Mouse (Mus musculus) gastrocnemius, adult 8-10 months (tissue): ENCODE data around the gene Ctsg. TPM values are rescaled to one million over a fixed set of nuclear protein-coding genes. Genes with fewer than 3 reads are reported as not detected.
"Not testable (repeated sequence)": the region's sequence is repeated elsewhere in the genome, so short reads cannot be mapped to it uniquely, and the experiment has no call there.

ENCODE experiments used
- DNase-seq, 2 experiments: peaks; one replicate each; pipeline ENCODE4 v3.0.0; 2022; ENCODE audit warnings: low spot score in 2 of 2
- total RNA-seq, 4 experiments: library from RNA; stranded (reverse); gene quantifications; 2 replicates each; pipeline ENCODE4 v1.2.4; 2022

Gene Ctsg
- not detected for total RNA-seq

DNA sequence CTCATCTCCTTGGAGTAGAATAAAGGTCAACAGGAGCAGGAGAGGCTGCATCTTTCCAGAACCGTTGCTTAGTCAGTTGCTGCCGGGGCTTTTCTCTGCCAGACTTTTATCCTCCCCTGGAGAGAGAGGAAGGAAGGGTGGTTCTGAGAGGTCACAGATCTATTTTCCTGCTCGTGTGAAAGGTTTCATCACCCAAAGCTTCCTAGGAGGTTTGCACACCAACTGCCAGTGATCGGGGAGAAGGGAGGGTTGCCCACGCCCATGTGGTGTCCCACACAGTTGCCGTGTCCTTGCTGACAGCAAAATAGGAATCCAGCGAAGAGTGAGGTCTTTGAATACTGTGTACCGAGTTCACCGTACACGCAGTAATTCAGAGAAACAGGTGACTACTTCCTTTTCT lies at the start of gene Ctsg:
Ctsg (minus strand) TSS at position 189 of the 400 bp plus-strand sequence.
- DNase-seq, result no peak

DNA sequence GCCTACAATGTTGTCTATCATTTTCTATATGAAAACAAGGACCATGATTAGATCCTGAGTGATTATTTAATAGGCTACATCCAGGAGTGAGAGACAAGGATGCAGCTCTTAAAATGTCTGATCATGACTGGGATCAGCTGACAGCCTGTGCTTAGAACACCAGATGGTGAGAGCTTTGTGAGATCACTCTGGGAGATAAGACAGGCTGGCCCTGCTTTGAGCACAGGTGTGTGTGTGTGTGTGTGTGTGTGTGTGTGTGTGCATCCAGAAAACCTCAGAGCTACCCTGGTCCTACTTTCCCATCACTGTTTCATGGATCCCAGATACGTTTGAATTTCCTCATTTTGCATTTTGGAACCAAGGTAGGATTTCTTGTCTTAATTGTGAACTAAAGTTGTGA lies 31.3 kb upstream of the Ctsg start:
- DNase-seq, result not testable (repeated sequence)

- DNase-seq, result not testable (repeated sequence)
Measured at GRCm38 (mm10) chr14:56132508-56132907, 30.1 kb upstream of the Ctsg start, which contains the start of gene Gzmd. Gene Gzmd, minus strand, starts transcription at chr14:56132608.

DNA sequence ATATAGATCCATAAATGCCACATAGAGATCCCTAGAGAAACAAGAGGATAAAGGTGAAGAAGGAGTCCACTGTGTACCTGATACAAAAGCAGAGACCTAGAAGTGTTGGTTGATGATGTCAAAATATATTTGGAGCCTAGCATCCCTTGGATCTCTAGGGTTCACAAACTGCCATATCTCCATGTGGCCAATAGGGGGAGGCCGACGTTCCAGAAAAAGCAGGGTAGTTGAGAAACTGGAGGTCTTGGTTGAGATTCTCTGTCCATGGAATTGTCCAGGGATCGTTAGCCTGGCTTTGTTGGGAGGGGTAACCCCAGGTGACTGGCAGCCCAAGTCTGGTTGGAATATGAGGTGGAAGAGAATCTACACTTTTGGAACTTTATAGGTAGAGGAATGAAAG lies 26.0 kb upstream of the Ctsg start:
- no peak for DNase-seq

DNA sequence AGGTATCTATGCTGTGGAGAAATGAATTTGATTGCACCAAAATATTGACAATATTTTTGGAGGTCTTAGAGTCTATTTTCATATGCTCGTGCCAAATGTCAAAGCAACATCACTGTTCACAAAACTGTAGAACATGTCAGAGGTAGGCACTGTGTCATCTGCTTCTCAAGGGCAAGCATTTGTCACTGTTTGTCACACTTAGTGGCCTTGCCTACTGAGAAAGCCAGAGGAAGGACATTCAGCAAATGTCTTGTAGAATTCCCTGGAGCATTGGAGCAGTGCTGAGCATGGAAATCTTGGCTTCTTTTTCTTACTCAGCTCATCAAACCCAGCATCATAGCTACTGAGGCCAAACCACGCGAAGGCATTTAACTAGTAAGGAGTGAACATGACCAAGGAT lies 21.1 kb upstream of the Ctsg start:
- DNase-seq, result no peak

- DNase-seq, result no peak
Measured at GRCm38 (mm10) chr14:56120525-56120924, 18.2 kb upstream of the Ctsg start, which contains the start of gene Gzme. Gene Gzme, minus strand, starts transcription at chr14:56120625.

DNA sequence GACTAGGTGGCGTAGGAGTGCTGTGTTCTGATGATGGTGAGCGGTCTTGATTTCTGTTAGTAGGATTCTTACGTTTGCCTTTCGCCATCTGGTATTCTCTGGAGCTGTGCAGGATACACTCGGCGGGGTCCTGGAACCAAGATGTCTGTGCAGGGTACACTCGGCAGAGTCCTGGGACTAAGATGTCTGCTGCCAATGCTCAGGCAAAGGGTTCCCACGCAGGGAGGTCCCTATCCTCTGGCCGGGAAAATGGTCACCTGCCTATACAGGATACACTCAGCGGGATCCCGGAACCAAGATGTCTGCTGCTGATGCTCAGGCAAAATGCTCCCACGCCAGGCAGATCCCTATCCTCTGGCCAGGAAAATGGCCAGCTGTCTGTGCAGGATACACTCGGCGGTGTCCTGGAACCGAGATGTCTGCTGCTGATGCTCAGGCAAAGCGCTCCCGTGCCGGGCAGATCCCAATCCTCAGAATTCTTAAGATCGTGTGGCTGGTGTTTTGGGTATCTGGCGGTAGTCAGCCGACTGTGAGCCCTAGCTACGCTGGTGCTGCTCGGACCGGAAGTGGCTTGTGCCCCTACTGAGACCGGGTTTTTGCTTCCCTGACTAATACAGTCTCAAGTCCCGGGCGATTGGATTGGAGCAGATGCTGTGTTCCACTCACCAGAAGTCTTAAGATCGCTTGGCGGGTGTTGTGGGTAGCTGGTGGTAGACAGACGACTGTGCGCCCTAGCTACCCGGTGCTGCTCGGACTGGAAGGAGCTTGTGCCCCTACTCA lies 13.3 kb upstream of the Ctsg start:
- DNase-seq, result not testable (repeated sequence)

- no peak for DNase-seq
Measured at GRCm38 (mm10) chr14:56105447-56106180, 3.2 kb upstream of the Ctsg start.

- no peak for DNase-seq
Measured at GRCm38 (mm10) chr14:56105016-56105415, 2.6 kb upstream of the Ctsg start.

DNA sequence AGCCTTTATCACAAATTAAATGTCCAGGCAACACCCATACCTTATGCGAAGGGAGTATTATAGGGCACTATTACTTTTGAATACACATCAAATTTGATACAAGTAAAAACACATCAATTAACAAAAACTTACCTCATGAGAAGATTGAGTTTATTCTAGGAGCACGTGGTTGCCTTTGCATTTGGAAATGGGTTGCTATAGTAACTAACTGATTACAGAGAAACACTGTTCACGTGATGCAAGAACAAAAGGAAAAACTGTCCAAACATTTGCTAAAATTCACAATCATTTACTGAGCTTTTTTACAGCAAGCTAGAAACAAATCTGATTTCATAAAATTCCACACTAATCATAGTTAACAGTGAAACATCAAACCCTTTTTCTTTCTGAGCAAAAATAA lies 1.1 kb upstream of the Ctsg start:
- DNase-seq, result no peak

DNA sequence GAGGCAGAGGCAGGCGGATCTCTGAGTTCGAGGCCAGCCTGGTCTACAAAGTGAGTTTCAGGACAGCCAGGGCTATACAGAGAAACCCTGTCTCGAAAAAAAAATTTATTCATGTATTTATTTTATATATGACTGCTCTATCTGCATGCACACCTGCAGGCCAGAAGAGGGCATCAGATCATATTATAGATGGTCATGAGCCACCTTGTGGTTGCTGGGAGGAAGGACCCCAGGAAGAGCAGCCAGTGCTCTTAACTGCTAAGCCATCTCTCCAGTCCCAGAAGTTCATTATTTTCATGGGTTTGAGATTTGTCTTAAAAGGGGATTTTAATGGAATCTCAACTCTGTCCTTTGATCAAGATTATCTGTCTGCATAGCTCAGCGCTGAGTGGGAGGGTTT lies 3.4 kb downstream of the Ctsg start:
- no peak for DNase-seq

DNA sequence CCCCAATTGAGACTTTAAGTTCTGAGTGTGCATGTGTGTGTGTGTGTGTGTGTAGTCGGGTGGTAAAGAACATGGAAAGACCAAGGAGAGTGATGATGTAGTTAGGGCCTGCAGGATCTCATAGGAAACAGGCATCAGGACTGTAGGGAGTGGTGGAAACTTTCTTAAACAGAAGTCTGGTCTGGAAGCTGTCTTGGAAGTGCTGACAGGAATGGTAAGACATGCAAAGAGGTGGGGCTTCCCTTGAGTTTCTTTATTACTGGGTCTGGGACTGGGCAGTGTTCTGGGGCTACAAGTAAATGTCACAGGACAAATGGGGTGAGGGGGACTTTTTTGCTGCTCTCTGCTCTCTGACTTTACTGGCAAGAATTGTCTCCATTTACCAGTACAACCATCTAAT lies 4.8 kb downstream of the Ctsg start:
- no peak for DNase-seq

GRCm38 (mm10) chr14:56093353-56093752 lies 9.0 kb downstream of the Ctsg start:
- no peak for DNase-seq

DNA sequence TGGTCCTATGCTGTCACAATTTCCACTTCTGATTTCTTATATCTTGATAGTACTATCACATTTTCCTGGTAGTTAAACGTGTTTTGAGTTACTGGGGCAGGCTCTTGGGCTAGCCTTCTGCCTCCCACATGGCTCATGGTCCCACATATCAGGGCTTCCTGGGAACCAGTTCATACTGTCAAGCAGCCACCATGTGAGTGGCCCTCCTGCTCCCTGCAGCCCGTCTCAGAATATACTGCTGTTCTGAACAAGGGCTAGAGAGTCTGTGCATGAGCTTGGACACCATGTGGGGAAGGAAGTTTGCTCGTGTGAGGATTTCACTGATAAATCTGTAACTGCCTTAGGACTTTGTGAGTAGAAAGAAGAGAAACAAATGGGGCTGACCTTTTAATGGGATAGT lies 15.7 kb downstream of the Ctsg start:
- no peak for DNase-seq

- no peak for DNase-seq
Measured at GRCm38 (mm10) chr14:56085167-56085566, 17.2 kb downstream of the Ctsg start, which contains the start of gene Mcpt8. Gene Mcpt8, minus strand, starts transcription at chr14:56085273.

DNA sequence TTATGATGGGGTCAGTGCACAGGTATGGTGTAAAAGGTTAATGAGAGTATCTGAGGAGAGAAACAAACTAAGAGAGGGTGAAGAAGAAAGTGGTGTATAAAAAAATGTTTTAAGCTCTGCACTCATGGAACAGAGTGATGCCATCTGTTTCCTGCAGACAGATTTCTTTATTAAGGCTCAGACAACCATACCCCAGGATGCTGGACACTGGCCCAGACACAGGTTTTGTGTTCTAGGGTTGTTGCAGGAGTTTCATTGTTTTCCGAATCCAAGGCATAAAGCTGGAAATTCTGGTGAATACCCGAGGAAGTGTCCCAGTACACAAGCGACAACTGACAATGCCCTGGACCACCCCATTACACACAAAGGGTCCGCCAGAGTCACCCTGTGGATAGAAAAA lies 20.4 kb downstream of the Ctsg start:
- DNase-seq, result no peak

DNA sequence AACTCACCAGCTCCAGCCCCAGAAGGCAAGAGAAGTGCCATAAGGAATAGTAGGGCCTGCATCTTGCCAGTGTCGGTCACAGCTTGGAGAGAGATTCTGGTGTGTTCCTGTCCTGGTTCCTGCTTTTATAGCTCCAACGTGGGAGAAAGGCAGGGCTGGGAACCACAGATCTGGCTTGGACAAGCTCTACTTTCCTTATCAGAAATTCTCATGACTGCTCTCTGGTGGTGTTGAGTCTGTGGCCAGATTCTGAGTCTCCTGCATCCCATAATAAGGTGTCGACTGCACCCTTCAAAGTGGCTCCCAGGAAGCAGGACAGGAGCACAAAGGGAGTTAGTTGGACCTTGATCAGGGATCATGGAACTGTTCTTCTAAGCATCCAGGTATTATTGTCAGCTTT lies 40.2 kb downstream of the Ctsg start, which contains the start of gene Mcpt4:
Mcpt4 (minus strand) TSS at position 101 of the 400 bp plus-strand sequence.
- DNase-seq, result not testable (repeated sequence)

DNA sequence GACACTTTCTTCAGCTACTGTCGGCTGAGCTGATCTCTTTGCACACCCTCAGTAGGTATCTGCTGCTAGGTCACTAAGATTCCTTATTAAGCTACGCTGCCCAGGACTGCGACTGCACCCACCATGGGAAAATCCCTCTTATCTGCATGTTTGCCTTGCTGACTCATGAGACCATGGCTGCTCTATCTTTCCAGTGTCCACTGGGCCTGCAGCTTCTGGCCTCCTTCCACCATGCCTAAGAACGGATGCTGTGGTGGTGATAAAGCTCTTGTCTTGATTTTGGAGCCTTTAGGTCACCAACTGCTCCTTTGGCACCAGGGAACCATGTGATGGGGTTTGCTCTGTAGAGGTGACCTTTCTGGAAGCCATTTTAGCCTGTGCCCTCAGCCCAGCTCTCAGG lies 44.7 kb downstream of the Ctsg start:
- DNase-seq, result no peak

GRCm38 (mm10) chr14:56055408-56055807 lies 47.0 kb downstream of the Ctsg start:
- no peak for DNase-seq
